Mouse (Mus musculus) testis, adult 2 months (tissue): ENCODE measurements at regions not wholly inside any gene's neighbourhood (a gene's known extent, or its start where the extent isn't known, plus 50 kb on each side); places are given as distances from the start of the nearest gene placed in this dataset.

Experiments
- CTCF ChIP-seq: fragments of 200-500 bp; IDR thresholded peaks from 2 replicates; pipeline ENCODE4 v1.5.1; 2012; ENCODE audit warnings: low read depth, mild to moderate bottlenecking, inconsistent platforms, low read length, moderate library complexity; ENCODE audit not compliant: control insufficient read depth, insufficient read depth, insufficient replicate concordance
- POLR2A ChIP-seq: fragments of 200-500 bp; IDR thresholded peaks from 2 replicates; pipeline ENCODE4 v1.6.1; 2012; ENCODE audit warnings: low read depth, mild to moderate bottlenecking, inconsistent platforms, low read length, moderate library complexity; ENCODE audit not compliant: control insufficient read depth

- no peak for TF ChIP-seq CTCF
- TF ChIP-seq POLR2A, result no peak
Measured at GRCm38 (mm10) chr9:111841151-111841550, 151.0 kb upstream of the Stac start.
